Mouse (Mus musculus) forebrain, embryonic 16.5 days (tissue): ENCODE measurements at regions not wholly inside any gene's neighbourhood (a gene's known extent, or its start where the extent isn't known, plus 50 kb on each side); places are given as distances from the start of the nearest gene placed in this dataset.

Source experiments
- ATAC-seq: fragments of 200-750 bp; cut with Nextera tagmentation; 2 replicates; pipeline ENCODE4 v1.8.0; 2017; ENCODE audit warnings: mild to moderate bottlenecking, moderate library complexity
- H3K27ac ChIP-seq: fragments of 300-500 bp; sonication (generic); 2 replicates; pipeline ENCODE4 v1.5.1; 2014; ENCODE audit warnings: low read length, control low read depth
- H3K27me3 ChIP-seq: fragments of 300-500 bp; sonication (generic); replicated peaks from 2 replicates; pipeline ENCODE4 v1.6.1; 2014; ENCODE audit warnings: low read length; ENCODE audit not compliant: control insufficient read depth, insufficient read depth
- H3K36me3 ChIP-seq: fragments of 300-500 bp; sonication (generic); 2 replicates; pipeline ENCODE4 v1.6.1; 2014; ENCODE audit not compliant: control insufficient read depth, insufficient read depth
- H3K4me1 ChIP-seq: fragments of 300-500 bp; sonication (generic); replicated peaks from 2 replicates; pipeline ENCODE4 v1.6.1; 2014; ENCODE audit warnings: low read length; ENCODE audit not compliant: control insufficient read depth, insufficient read depth
- H3K4me2 ChIP-seq: fragments of 300-500 bp; sonication (generic); 2 replicates; pipeline ENCODE4 v1.6.1; 2014; ENCODE audit warnings: mild to moderate bottlenecking, low read length, control low read depth
- H3K4me3 ChIP-seq: fragments of 300-500 bp; sonication (generic); replicated peaks from 2 replicates; pipeline ENCODE4 v1.5.1; 2014; ENCODE audit warnings: mild to moderate bottlenecking, low read length, control low read depth
- H3K9ac ChIP-seq: fragments of 300-500 bp; sonication (generic); replicated peaks from 2 replicates; pipeline ENCODE4 v1.6.1; 2014; ENCODE audit warnings: low read depth, low read length, control low read depth
- H3K9me3 ChIP-seq: fragments of 300-500 bp; sonication (generic); 2 replicates; pipeline ENCODE4 v1.6.1; 2016; ENCODE audit warnings: low read length; ENCODE audit not compliant: control insufficient read depth
- WGBS: fragments of 180-500 bp; shearing (Covaris S2); extraction: QIAGEN DNeasy Blood & Tissue Kit; methylation state at CpG from one replicate; pipeline ENCODE4 v1.1.7; 2014; 5-methylcytosine and 5-hydroxymethylcytosine counted together

DNA sequence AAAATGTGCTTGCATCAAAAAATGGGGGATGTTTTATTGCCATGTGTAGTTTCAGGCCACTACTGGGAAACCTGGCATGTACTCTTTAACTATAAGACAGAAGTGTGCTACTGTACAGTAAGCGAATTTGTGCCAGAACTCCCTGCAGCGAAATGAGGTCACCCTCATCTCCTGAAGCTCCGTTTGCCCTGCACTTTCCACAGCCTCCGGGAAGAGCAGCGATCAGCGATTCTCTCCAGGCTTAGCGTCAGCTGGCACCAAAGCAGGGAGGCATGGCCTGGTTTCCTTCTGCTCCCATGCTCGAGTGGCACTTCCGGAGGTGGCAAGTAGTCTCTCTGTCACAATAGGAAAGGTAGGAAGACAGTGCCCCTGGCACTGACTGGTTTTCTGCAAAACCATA, 88.8 kb upstream of the Arg1 start:
- H3K36me3 ChIP-seq = no peaks in the 10 kb centered on the region
- H3K9ac ChIP-seq = no peak overlapping the region
- H3K4me3 ChIP-seq = no peak overlapping the region
- H3K9me3 ChIP-seq = no peaks in the 10 kb centered on the region
- WGBS = 38% methylated on average over 9 of the region's 9 CpGs
- peak; percentile 62 for ATAC-seq
- H3K27me3 ChIP-seq = no peaks in the 10 kb centered on the region
- H3K27ac ChIP-seq = no peak overlapping the region
- H3K4me2 ChIP-seq = no peak overlapping the region
- H3K4me1 ChIP-seq = no peaks in the 10 kb centered on the region

DNA sequence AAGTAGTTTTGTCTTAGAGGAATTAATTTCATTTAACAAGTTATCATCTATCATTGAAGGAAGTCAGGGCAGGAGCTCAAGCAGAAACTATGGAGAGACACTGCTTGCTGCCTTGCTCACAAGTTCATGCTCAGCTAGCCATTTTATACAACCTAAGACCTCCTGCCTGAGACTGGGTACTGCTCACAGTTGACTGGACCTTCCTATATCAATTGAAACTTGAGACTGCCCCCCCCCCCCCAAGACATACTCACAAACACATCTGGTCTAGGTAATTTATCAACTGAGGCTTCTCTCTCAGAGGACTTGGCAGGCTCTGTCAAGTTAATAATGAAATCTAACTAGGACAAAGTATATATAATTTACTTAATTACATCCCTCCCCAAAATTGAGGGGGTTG, 84.8 kb upstream of the Arg1 start:
- Histone ChIP-seq H3K4me3 (no peak overlapping the region), H3K27me3 (no peaks in the 10 kb centered on the region), H3K9me3 (no peaks in the 10 kb centered on the region), H3K36me3 (no peaks in the 10 kb centered on the region), H3K4me1 (no peaks in the 10 kb centered on the region), H3K4me2 (no peak overlapping the region), H3K27ac (no peak overlapping the region), H3K9ac (no peak overlapping the region)
- no peak for ATAC-seq

DNA sequence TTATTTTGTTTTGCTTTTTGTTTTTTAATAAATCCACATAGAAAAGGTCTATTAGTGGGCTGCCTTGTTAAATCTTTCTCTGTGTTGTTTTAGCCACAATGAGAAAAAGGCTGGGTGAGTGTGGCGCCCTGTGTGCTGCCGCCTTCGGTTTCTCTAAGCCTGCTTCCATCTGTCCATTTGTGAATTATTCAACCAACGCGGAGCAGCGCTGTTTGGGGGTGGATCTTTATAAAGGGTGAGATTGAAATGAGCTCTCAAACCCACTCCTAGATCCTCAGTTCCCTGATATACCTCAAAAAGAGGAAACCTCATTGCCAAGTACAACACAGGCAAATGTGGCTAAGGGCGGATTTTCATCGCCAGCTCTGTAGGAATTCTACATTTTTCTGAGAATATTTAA, 74.0 kb upstream of the Arg1 start:
- H3K9me3 ChIP-seq = no peaks in the 10 kb centered on the region
- no peaks in the 10 kb centered on the region for H3K27me3 ChIP-seq
- no peak overlapping the region for H3K4me3 ChIP-seq
- no peak overlapping the region for H3K27ac ChIP-seq
- H3K4me1 ChIP-seq = 0 out of 2 replicates have a peak, but pooled peaks cover 2% of the 10 kb centered on the region
- H3K4me2 ChIP-seq = no peak overlapping the region
- H3K9ac ChIP-seq = no peak overlapping the region
- 60% methylated on average over 8 of the region's 8 CpGs for WGBS
- ATAC-seq = peak; percentile 76
- no peaks in the 10 kb centered on the region for H3K36me3 ChIP-seq

DNA sequence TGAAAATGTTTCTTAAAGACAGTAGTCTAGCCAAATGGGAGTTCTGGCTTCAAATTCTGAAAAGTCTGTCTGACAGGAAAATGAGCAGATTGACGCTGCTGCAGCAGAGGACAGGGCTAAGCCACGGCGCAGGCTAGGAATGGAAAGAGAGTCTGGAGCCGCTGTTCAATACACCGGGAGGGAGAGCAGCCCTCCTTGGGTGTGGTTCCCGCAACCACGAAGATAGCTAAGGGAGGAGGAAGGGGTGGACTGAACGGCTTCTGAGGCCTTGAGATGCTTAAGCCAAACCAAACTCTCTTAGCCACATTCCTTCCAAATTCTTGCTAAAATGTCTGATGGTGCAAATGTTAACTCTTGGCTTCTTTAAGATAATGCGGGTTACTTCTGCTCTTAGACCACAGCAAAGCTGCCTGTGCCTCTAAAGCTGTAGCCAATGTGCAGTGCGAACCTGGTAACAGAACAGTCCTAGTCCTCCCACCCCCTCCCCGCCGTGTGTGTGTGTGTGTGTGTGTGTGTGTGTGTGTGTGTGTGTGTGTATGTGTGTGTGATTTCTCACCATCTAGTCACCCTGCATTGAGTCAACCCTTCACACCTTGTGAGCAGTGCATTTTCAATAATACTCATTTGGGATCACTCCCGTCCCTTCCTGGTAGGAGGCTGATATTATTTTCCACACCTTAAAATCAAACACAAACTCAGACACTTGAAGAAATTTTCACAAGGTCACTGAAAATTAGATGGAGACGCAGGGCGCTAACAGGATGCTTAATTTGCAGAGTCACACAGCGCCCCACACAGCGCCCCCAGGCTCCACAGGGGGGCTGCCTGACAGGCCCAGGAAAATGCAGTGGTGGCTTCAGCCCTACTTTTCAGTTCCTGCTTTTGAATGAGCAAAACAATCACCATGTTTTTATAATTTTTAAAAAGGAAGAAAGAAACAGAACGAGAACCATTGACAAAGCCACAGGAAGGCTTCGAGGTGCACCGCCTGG, 73.2 kb upstream of the Arg1 start:
- Histone ChIP-seq H3K4me2 (no peak overlapping the region), H3K4me3 (no peak overlapping the region), H3K4me1 (0 out of 2 replicates have a peak, but pooled peaks cover 2% of the 10 kb centered on the region), H3K27ac (no peak overlapping the region), H3K36me3 (no peaks in the 10 kb centered on the region), H3K9ac (no peak overlapping the region), H3K9me3 (no peaks in the 10 kb centered on the region), H3K27me3 (no peaks in the 10 kb centered on the region)
- WGBS = 69% methylated on average over 20 of the region's 20 CpGs
- peak; percentile 73 for ATAC-seq

DNA sequence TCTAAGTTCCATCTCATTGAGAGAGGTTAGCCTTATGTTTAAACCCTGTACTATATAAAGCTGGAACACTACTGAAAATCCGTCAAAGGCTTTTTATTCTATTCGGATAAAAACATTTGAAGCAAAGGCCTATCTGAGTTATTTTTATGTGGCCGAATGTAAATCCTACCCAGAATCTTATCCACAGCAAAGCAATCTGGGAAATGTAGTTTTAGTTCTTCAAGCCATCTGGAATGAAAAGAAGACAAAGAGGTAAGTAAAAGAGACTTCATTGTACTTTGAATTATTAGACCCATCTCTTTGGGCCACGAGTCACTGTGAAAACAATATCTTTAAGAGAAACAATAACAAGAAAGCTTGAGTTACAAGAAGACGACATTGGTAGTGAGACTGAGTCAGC, 72.5 kb upstream of the Arg1 start:
- H3K4me1 ChIP-seq = 0 out of 2 replicates have a peak, but pooled peaks cover 2% of the 10 kb centered on the region
- no peak overlapping the region for H3K4me2 ChIP-seq
- no peak overlapping the region for H3K9ac ChIP-seq
- 74% methylated on average over 5 of the region's 5 CpGs for WGBS
- no peaks in the 10 kb centered on the region for H3K27me3 ChIP-seq
- ATAC-seq = 0 out of 2 replicates have a peak, but pooled peaks have one; percentile 5
- no peaks in the 10 kb centered on the region for H3K9me3 ChIP-seq
- H3K27ac ChIP-seq = no peak overlapping the region
- H3K36me3 ChIP-seq = no peaks in the 10 kb centered on the region
- no peak overlapping the region for H3K4me3 ChIP-seq

DNA sequence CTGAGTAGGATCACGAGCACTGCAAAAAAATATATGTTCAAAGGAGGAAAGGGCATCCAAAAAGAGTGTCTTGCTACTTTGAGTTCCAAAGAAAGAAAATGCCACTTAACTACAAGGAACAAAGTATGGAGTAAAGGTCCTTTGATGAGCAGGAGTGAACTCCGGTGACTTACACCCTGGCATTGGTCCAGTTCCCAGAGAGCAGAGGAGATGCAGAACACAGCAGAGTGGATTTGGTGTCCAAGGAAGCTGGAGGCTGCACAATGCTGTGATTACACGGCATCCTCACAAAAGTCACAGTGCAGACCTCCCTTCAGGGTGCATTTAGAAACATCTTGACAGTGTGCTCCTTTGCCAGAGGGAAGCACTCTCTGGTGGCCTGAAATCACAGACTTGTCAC, 70.4 kb upstream of the Arg1 start:
- no peak overlapping the region for H3K4me3 ChIP-seq
- ATAC-seq = no peak
- no peak overlapping the region for H3K4me2 ChIP-seq
- WGBS = 83% methylated on average over 3 of the region's 3 CpGs
- H3K9me3 ChIP-seq = no peaks in the 10 kb centered on the region
- H3K27ac ChIP-seq = no peak overlapping the region
- no peaks in the 10 kb centered on the region for H3K36me3 ChIP-seq
- no peaks in the 10 kb centered on the region for H3K27me3 ChIP-seq
- H3K4me1 ChIP-seq = 0 out of 2 replicates have a peak, but pooled peaks cover 2% of the 10 kb centered on the region
- no peak overlapping the region for H3K9ac ChIP-seq

DNA sequence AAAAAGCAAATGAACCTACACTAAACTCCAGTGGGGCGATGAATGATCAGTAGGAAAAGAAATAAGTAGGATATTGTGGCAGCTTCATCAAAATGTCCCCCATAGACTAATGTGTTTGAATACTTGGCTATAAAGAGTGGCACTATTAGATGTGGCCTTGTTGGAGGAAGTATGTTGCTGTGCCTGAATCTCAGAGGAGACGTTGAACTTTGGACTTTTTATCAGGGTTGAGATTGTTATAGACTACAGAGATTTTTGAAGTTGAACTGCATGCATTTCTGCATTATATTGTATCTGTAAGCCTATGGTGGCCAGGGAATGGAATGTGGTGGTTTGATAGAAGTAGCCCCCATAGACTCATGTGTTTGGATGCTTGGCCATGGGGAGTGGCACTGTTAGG, 68.5 kb upstream of the Arg1 start:
- Histone ChIP-seq H3K4me2 (no peak overlapping the region), H3K9me3 (no peaks in the 10 kb centered on the region), H3K27ac (no peak overlapping the region), H3K4me1 (0 out of 2 replicates have a peak, but pooled peaks cover 2% of the 10 kb centered on the region), H3K4me3 (no peak overlapping the region), H3K9ac (no peak overlapping the region), H3K36me3 (no peaks in the 10 kb centered on the region), H3K27me3 (no peaks in the 10 kb centered on the region)
- no peak for ATAC-seq
- 95% methylated on average over 2 of the region's 2 CpGs for WGBS

DNA sequence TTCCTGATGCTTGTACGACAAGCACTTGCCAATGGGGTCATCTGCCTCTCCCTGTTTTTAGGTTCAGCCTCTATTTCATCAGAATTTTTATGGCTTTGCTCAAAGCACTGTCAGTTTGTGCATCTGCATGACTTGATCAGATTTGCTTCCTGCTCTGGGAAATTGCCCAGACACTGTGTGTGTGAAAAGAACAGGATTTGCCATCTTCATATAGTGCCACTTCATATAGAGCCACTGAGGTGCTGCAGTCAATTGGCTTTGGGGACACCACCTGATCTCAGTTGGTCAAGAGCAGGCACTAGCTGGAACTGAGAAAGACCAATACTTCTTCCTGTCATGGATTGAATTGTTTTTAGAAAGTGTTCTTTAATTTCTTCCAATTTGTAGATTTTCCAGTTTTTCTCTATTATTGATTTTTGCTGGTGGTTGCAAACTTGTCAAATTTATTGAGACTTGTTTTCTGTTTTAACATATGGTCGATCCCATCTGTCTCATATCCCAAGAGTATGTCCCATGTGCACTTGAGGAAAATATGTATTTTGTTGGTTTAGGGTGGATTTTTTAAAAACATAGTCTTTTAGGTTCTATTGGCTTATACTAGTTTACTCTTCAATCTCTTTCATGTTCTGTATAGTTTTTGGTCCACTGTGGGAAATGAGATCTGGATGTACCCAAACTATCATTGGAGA, 62.8 kb upstream of the Arg1 start:
- H3K4me3 ChIP-seq = no peak overlapping the region
- H3K36me3 ChIP-seq = no peaks in the 10 kb centered on the region
- H3K27ac ChIP-seq = no peak overlapping the region
- no peak overlapping the region for H3K9ac ChIP-seq
- H3K4me1 ChIP-seq = no peaks in the 10 kb centered on the region
- peak; percentile 84 for ATAC-seq
- no peaks in the 10 kb centered on the region for H3K27me3 ChIP-seq
- no peak overlapping the region for H3K4me2 ChIP-seq
- H3K9me3 ChIP-seq = no peaks in the 10 kb centered on the region
- WGBS = 73% methylated on average over 2 of the region's 2 CpGs

DNA sequence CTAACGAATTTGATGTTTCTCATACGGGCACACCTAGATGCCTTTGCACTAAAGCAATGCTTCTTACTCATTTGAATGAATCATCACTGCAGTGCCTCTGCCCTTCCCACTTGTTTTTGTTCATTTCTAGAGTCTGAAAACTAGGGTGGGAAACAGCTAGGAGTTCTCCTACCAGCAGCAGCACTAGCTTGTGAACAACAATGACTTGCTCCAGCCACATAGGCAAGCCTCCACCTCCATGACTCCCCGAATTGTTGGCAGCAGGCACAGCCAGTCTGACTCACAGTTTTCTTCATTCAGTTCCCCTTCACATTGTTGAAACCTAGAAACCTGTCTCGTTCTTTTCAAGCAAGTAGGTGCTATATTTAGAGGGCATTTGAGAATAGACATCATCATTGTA, 57.5 kb upstream of the Arg1 start:
- Histone ChIP-seq H3K9me3 (0 out of 2 replicates have a peak, but pooled peaks cover 4% of the 10 kb centered on the region), H3K36me3 (no peaks in the 10 kb centered on the region), H3K4me1 (no peaks in the 10 kb centered on the region), H3K9ac (no peak overlapping the region), H3K27ac (no peak overlapping the region), H3K4me3 (no peak overlapping the region), H3K27me3 (no peaks in the 10 kb centered on the region), H3K4me2 (no peak overlapping the region)
- no peak for ATAC-seq
- WGBS = 90% methylated on average over 4 of the region's 4 CpGs
